Mouse (Mus musculus): ENCODE measurements around the gene Mesd. TPM values are rescaled to one million over a fixed set of nuclear protein-coding genes. Genes with fewer than 3 reads are reported as not detected.

The Mesd gene
- 41.0 and 50.6 TPM in 2 replicates for polyA plus RNA-seq (2014; fragmentation: Nextera tagmentation; extraction: Ambion mirVana)

DNA sequence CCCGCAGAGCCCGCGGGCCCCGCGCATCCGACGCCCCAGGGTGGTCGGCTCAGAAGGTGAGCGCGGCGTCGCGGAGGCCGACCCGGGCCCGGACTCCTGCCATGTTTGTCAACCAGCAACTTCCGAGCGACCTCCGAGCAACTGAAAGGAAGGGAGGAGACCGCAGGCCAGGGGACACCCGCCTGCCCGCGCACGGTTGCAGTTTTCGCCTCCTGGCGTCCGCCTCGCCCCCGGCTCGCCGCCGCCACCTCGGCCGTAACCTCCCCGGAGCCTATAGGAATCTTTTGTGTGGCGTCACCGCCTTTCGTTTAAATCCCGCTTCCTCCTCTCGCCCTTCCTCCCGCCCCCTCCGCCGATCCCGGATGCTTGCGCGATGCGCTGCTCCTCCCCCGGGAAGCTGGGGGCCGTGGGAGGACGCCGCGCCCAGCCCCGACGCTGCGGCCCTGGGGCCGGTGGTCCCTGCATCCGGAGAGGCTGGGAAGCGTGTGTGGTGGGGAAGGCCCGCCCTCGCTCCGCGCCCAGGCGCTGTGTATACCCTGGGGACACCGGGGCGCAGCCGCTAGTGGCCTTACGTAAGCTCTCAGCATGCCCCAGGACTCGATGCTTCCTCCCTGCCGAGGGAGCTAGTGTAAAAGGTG, at the start of gene Mesd, which contains the start of gene Tlnrd1:
Mesd (plus strand) TSS at position 446 of the 638 bp plus-strand sequence.
Tlnrd1 (minus strand) TSS at position 285 of the 638 bp plus-strand sequence.
- H3K4me2 ChIP-seq (ENCODE audit: low read length), result peak within 1 kb of the TSS; percentile 90

GRCm38 (mm10) chr7:83838525-83839224, 45.6 kb upstream of the Mesd start:
- Histone ChIP-seq H3K4me3 (replicated peaks; ENCODE audit: low read depth, low read length) (no peak overlapping the region), H3K4me2 (ENCODE audit: low read length) (no peak overlapping the region), H3K4me1 (ENCODE audit: control insufficient read depth, insufficient read depth, low read length) (no peaks in the 10 kb centered on the region), H3K27ac (replicated peaks; ENCODE audit: low read depth, low read length) (no peak overlapping the region), H3K27me3 (ENCODE audit: control insufficient read depth, insufficient read depth, low read length) (no peaks in the 10 kb centered on the region), H3K36me3 (ENCODE audit: control insufficient read depth, insufficient read depth, low read length) (no peaks in the 10 kb centered on the region), H3K9me3 (ENCODE audit: control insufficient read depth, low read length) (no peaks in the 10 kb centered on the region), H3K9ac (replicated peaks; ENCODE audit: low read length) (no peak overlapping the region)
- DNase-seq, result no peak
- ATAC-seq (ENCODE audit: low FRiP score, low TSS enrichment), result no peak
- 81% methylated on average over 5 of the region's 5 CpGs for WGBS

More for the DNA sequence above, at the start of gene Mesd, which contains the start of gene Tlnrd1:
- H3K4me1 ChIP-seq (ENCODE audit: control insufficient read depth, insufficient read depth, low read length), result peaks cover 34% of the 10 kb centered on the region
- peaks cover 5% of the 10 kb centered on the region; the same call in 1 of the 2 replicates for H3K36me3 ChIP-seq (ENCODE audit: control insufficient read depth, insufficient read depth, low read length)
- peak within 1 kb of the TSS; percentile 74 for H3K4me3 ChIP-seq (replicated peaks; ENCODE audit: low read depth, low read length)
- peak; percentile 93 for DNase-seq
- peak within 1 kb of the TSS; percentile 93 for H3K27ac ChIP-seq (replicated peaks; ENCODE audit: low read depth, low read length)
- peak within 1 kb of the TSS; percentile 91 for H3K9ac ChIP-seq (replicated peaks; ENCODE audit: low read length)
- peak; percentile 82 for ATAC-seq (ENCODE audit: low FRiP score, low TSS enrichment)
- H3K27me3 ChIP-seq (ENCODE audit: control insufficient read depth, insufficient read depth, low read length), result no peaks in the 10 kb centered on the region
- H3K9me3 ChIP-seq (ENCODE audit: control insufficient read depth, low read length), result 0 out of 2 replicates have a peak, but pooled peaks cover 3% of the 10 kb centered on the region
- under 1% methylated on average over 69 of the region's 69 CpGs for WGBS

DNA sequence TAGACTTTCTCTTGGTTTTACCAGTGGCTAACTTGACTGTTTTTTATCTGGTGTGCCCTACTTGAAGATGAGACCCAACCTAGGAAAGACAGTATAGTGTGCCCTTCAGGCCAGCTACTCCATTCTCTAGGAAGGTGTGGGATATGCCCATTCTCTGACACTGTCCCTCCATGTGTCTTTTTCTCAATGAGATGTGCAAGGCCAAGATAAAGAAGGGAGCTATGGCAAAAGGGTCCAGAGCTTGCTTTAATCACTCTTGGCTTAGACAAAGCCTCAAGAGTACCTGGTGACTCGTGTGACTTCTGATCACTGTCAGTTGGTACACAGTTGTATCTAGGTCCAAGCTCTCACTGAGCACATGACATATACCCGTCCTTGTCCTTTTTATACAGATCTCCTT, 44.2 kb upstream of the Mesd start:
- no peak for DNase-seq

DNA sequence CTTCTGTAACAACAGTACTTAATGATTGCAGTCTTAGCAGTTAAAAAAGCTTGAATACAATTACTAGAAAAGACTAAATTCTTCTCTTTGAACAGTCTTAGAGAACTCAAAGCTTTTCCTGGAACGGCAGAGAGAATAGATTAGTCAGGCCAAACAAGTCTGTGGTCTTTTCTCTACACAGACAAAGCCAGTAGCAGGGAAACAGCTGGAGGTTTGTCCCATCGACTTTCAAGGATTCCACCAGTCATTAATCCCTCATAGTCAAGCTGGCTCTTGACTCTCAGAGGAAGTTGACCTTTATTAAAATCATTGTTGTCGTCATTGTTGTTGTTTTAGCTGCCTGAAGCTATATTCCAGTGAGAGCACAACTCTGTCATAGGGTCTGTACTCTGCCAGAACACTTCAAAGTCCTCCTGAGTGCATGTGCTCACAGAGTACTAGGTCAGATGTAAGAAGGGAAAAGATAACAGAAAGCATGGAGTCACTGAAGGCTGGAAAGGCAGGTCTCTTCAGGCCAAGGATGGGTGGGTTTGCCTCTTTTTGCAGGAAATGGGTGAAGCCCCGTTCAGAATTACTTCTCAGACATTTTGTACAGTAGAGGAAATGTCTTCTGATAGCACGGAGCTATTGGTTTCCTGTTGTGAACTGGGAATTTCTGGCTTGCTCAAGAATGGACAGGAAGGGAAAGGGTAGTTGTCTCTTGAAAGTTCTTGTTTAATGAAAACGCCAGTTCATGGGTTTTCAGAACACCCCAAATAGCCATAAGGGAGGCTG, 41.6 kb upstream of the Mesd start:
- DNase-seq, result no peak
- no peak for ATAC-seq (ENCODE audit: low FRiP score, low TSS enrichment)
- H3K27ac ChIP-seq (replicated peaks; ENCODE audit: low read depth, low read length), result no peak overlapping the region

More for the DNA sequence above, 44.2 kb upstream of the Mesd start:
- WGBS, result 84% methylated on average over 2 of the region's 2 CpGs
- Histone ChIP-seq H3K4me3 (replicated peaks; ENCODE audit: low read depth, low read length) (no peak overlapping the region), H3K4me1 (ENCODE audit: control insufficient read depth, insufficient read depth, low read length) (no peaks in the 10 kb centered on the region), H3K9me3 (ENCODE audit: control insufficient read depth, low read length) (no peaks in the 10 kb centered on the region), H3K27me3 (ENCODE audit: control insufficient read depth, insufficient read depth, low read length) (no peaks in the 10 kb centered on the region), H3K27ac (replicated peaks; ENCODE audit: low read depth, low read length) (no peak overlapping the region), H3K36me3 (ENCODE audit: control insufficient read depth, insufficient read depth, low read length) (no peaks in the 10 kb centered on the region), H3K4me2 (ENCODE audit: low read length) (no peak overlapping the region), H3K9ac (replicated peaks; ENCODE audit: low read length) (no peak overlapping the region)
- no peak for ATAC-seq (ENCODE audit: low FRiP score, low TSS enrichment)

DNA sequence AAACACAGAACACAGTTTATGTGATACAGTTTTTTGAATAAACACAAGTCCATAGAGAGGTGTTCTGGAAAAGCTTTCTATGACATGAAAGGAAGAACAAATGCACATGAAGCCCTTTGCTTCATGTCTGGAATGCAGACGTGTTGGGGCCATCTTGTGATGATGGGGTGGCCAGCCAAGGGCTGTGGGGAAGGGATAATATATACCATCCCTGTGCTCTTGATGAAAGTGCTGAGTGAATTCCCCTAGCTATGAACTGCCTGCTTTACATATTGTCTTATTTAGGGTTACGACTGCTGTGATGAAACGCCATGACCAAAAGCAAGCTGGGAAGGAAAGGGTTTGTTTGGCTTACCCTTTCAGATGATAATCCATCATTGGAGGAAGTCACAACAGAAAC, 39.5 kb upstream of the Mesd start:
- Histone ChIP-seq H3K4me2 (ENCODE audit: low read length) (no peak overlapping the region), H3K4me1 (ENCODE audit: control insufficient read depth, insufficient read depth, low read length) (no peaks in the 10 kb centered on the region), H3K27ac (replicated peaks; ENCODE audit: low read depth, low read length) (no peak overlapping the region), H3K9ac (replicated peaks; ENCODE audit: low read length) (no peak overlapping the region), H3K36me3 (ENCODE audit: control insufficient read depth, insufficient read depth, low read length) (no peaks in the 10 kb centered on the region), H3K27me3 (ENCODE audit: control insufficient read depth, insufficient read depth, low read length) (no peaks in the 10 kb centered on the region), H3K4me3 (replicated peaks; ENCODE audit: low read depth, low read length) (no peak overlapping the region), H3K9me3 (ENCODE audit: control insufficient read depth, low read length) (no peaks in the 10 kb centered on the region)
- WGBS, result 88% methylated on average over 3 of the region's 3 CpGs
- DNase-seq, result no peak
- ATAC-seq (ENCODE audit: low FRiP score, low TSS enrichment), result no peak

More for the DNA sequence above, 41.6 kb upstream of the Mesd start:
- H3K4me1 ChIP-seq (ENCODE audit: control insufficient read depth, insufficient read depth, low read length), result no peaks in the 10 kb centered on the region
- no peaks in the 10 kb centered on the region for H3K27me3 ChIP-seq (ENCODE audit: control insufficient read depth, insufficient read depth, low read length)
- no peak overlapping the region for H3K4me3 ChIP-seq (replicated peaks; ENCODE audit: low read depth, low read length)
- no peaks in the 10 kb centered on the region for H3K36me3 ChIP-seq (ENCODE audit: control insufficient read depth, insufficient read depth, low read length)
- WGBS, result 47% methylated on average over 6 of the region's 6 CpGs
- no peak overlapping the region for H3K9ac ChIP-seq (replicated peaks; ENCODE audit: low read length)
- no peak overlapping the region for H3K4me2 ChIP-seq (ENCODE audit: low read length)
- H3K9me3 ChIP-seq (ENCODE audit: control insufficient read depth, low read length), result no peaks in the 10 kb centered on the region

DNA sequence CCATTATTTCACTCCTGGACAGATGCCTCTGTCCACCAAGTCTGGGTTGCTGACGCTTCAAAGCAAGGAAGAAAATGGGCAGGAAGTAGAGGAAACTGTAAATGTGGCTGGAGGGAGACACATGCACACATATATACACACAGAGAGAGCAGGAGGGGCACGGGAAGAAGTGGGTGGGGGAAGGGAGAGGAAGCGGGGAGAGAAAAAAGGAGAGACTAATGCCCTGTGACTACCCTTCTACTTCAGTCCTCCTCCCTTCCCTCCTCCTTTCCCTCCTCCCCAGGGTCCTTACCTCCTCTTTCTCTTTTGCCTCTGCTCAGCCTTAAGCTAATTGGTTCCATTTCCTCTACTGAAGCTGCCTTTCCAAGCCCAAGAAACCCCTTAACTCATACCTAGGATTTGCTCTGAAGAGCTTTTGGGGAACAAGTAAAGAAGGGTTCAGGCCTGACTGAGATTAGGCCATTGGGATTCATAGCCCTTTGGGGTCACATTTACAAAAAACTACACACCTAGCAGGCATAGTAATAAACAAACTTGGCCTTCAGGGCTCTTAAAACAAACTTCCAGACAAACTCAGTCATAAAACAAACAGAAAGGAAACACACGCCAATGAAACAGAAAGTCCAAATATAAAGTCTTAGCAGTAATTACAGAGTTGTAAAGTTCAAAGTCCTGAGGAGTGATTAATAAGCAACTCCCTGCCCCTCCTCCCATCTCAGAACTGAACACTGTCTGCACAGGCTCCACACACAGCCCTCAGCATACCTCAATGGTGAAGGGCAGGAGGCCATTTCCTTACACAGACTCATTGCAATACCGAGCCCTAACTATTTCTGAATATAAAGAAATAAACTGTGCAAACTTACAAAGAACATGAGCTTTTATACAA, 36.8 kb upstream of the Mesd start:
- ATAC-seq (ENCODE audit: low FRiP score, low TSS enrichment) (no peak), DNase-seq (no peak)
- H3K4me1 ChIP-seq (ENCODE audit: control insufficient read depth, insufficient read depth, low read length), result 0 out of 2 replicates have a peak, but pooled peaks cover 3% of the 10 kb centered on the region
- H3K9me3 ChIP-seq (ENCODE audit: control insufficient read depth, low read length), result no peaks in the 10 kb centered on the region
- H3K27me3 ChIP-seq (ENCODE audit: control insufficient read depth, insufficient read depth, low read length), result no peaks in the 10 kb centered on the region
- H3K9ac ChIP-seq (replicated peaks; ENCODE audit: low read length), result no peak overlapping the region
- no peaks in the 10 kb centered on the region for H3K36me3 ChIP-seq (ENCODE audit: control insufficient read depth, insufficient read depth, low read length)
- H3K4me2 ChIP-seq (ENCODE audit: low read length), result no peak overlapping the region
- 76% methylated on average over 5 of the region's 5 CpGs for WGBS
- no peak overlapping the region for H3K4me3 ChIP-seq (replicated peaks; ENCODE audit: low read depth, low read length)
- H3K27ac ChIP-seq (replicated peaks; ENCODE audit: low read depth, low read length), result no peak overlapping the region

DNA sequence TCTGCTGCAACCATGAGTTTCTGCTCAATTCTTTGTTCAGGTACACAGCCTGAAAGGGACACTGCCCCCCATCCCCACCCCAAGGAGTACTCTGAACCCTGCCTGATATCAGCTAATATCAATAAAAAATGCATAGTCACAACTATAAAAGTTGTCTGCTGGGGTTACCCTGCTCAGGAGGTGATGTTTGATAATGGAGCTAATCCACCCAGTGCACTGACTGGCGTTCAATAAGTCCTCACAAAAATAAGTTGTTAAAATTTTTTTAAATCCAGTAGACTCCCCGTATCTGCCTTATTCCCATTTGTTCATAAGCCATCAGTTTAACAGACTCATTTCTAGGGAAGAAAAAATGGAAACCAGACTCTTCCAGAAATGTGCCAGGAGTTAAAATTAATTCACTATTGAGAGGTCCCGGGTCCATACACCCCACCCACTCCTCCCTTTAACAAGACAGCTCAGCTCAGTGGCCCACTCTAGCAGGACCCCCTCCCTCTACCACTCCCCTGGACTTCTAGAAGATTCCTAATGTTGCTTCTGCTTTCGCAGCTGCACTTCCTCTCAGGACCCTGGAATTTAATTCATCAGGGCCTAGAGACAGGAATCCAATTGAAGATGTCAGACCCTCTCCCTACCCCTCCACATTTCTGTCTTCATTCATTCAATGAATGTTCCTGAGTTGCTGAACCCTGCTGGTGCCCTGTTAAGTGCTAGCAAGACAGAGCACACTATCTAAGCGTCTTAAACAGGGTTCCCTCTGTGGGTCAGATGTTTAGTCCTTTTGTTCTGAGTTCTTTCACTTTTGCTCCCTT, 32.5 kb upstream of the Mesd start:
- H3K27ac ChIP-seq (replicated peaks; ENCODE audit: low read depth, low read length), result no peak overlapping the region
- DNase-seq (no peak), ATAC-seq (ENCODE audit: low FRiP score, low TSS enrichment) (no peak)
- H3K9me3 ChIP-seq (ENCODE audit: control insufficient read depth, low read length), result no peaks in the 10 kb centered on the region
- 0 out of 2 replicates have a peak, but pooled peaks cover 3% of the 10 kb centered on the region for H3K4me1 ChIP-seq (ENCODE audit: control insufficient read depth, insufficient read depth, low read length)
- H3K4me3 ChIP-seq (replicated peaks; ENCODE audit: low read depth, low read length), result no peak overlapping the region
- no peak overlapping the region for H3K9ac ChIP-seq (replicated peaks; ENCODE audit: low read length)
- 48% methylated on average over 5 of the region's 5 CpGs for WGBS
- no peaks in the 10 kb centered on the region for H3K27me3 ChIP-seq (ENCODE audit: control insufficient read depth, insufficient read depth, low read length)
- H3K4me2 ChIP-seq (ENCODE audit: low read length), result no peak overlapping the region
- no peaks in the 10 kb centered on the region for H3K36me3 ChIP-seq (ENCODE audit: control insufficient read depth, insufficient read depth, low read length)

All from midbrain, embryonic 14.5 days (tissue).